Mouse (Mus musculus) olfactory bulb, adult 2 months (tissue): Measurements from ENCODE around the gene Otulinl. TPM values are rescaled to one million over a fixed set of nuclear protein-coding genes. Genes with fewer than 3 reads are reported as not detected.
A peak's percentile ranks its signal among the peaks of the same experiment; 100 is the strongest.

Source experiments
- H3K27ac ChIP-seq: fragments of 200-500 bp; 2 replicates; pipeline ENCODE4 v1.5.1; 2012; ENCODE audit warnings: low read depth, low read length; ENCODE audit not compliant: insufficient read depth
- H3K4me1 ChIP-seq: fragments of 200-500 bp; 2 replicates; pipeline ENCODE4 v1.6.1; 2012; ENCODE audit warnings: low read length; ENCODE audit not compliant: control insufficient read depth, insufficient read depth
- H3K4me3 ChIP-seq: fragments of 200-500 bp; 2 replicates; pipeline ENCODE4 v1.5.1; 2012; ENCODE audit warnings: mild to moderate bottlenecking, low read depth, low read length, moderate library complexity; ENCODE audit not compliant: insufficient read depth
- CTCF ChIP-seq: fragments of 200-500 bp; IDR thresholded peaks from 2 replicates; pipeline ENCODE4 v1.5.1; 2012; ENCODE audit warnings: low read depth, mild to moderate bottlenecking, low read length, moderate library complexity; ENCODE audit not compliant: insufficient read depth
- POLR2A ChIP-seq: fragments of 200-500 bp; IDR thresholded peaks from 2 replicates; pipeline ENCODE4 v1.6.1; 2012; ENCODE audit warnings: mild to moderate bottlenecking, low read depth, low read length, moderate library complexity; ENCODE audit not compliant: insufficient read depth
- WGBS: fragments of 180-500 bp; shearing (Covaris S2); methylation state at CpG from one replicate; pipeline ENCODE4 v1.1.7; 2018; 5-methylcytosine and 5-hydroxymethylcytosine counted together
- polyA plus RNA-seq: library from polyadenylated mRNA; stranded (reverse); fragments of >200 nt; gene quantifications from 2 replicates; pipeline ENCODE4 v1.2.4, GENCODE M21; 2012; ENCODE audit warnings: low replicate concordance; ENCODE audit not compliant: missing spikeins, insufficient read depth, insufficient read length

The Otulinl gene
- polyA plus RNA-seq, 1 experiment: not detected

GRCm38 (mm10) chr15:27662699-27663098 is 18.7 kb downstream of the Otulinl start:
- Histone ChIP-seq H3K4me1 (no peaks in the 10 kb centered on the region), H3K4me3 (no peak overlapping the region), H3K27ac (no peak overlapping the region)
- TF ChIP-seq CTCF: no peak
- no peak for TF ChIP-seq POLR2A
- 26% methylated on average over 1 of the region's 1 CpGs for WGBS

GRCm38 (mm10) chr15:27661696-27662095 is 19.7 kb downstream of the Otulinl start:
- WGBS: 94% methylated on average over 6 of the region's 6 CpGs
- Histone ChIP-seq H3K4me1 (no peaks in the 10 kb centered on the region), H3K4me3 (no peak overlapping the region), H3K27ac (no peak overlapping the region)
- no peak for TF ChIP-seq CTCF
- TF ChIP-seq POLR2A: no peak

GRCm38 (mm10) chr15:27659592-27660244 is 21.7 kb downstream of the Otulinl start:
- no peak overlapping the region for H3K27ac ChIP-seq
- TF ChIP-seq CTCF (peak; percentile 86; the same call in 1 of the 2 replicates), POLR2A (no peak)
- no peaks in the 10 kb centered on the region for H3K4me1 ChIP-seq
- H3K4me3 ChIP-seq: no peak overlapping the region
- WGBS: 35% methylated on average over 17 of the region's 17 CpGs

GRCm38 (mm10) chr15:27659143-27659542 is 22.2 kb downstream of the Otulinl start:
- TF ChIP-seq POLR2A (no peak), CTCF (no peak)
- Histone ChIP-seq H3K4me1 (no peaks in the 10 kb centered on the region), H3K4me3 (no peak overlapping the region), H3K27ac (no peak overlapping the region)
- WGBS: 87% methylated on average over 5 of the region's 5 CpGs

GRCm38 (mm10) chr15:27658356-27658755 is 23.0 kb downstream of the Otulinl start:
- Histone ChIP-seq H3K4me1 (no peaks in the 10 kb centered on the region), H3K27ac (no peak overlapping the region), H3K4me3 (no peak overlapping the region)
- TF ChIP-seq CTCF (no peak), POLR2A (no peak)
- 90% methylated on average over 4 of the region's 4 CpGs for WGBS

GRCm38 (mm10) chr15:27657866-27658265 is 23.5 kb downstream of the Otulinl start:
- Histone ChIP-seq H3K27ac (no peak overlapping the region), H3K4me1 (no peaks in the 10 kb centered on the region), H3K4me3 (no peak overlapping the region)
- TF ChIP-seq POLR2A: no peak
- TF ChIP-seq CTCF: no peak
- WGBS: 97% methylated on average over 10 of the region's 10 CpGs

- 83% methylated on average over 9 of the region's 9 CpGs for WGBS
- H3K27ac ChIP-seq: no peak overlapping the region
- no peak for TF ChIP-seq CTCF
- no peak for TF ChIP-seq POLR2A
These were observed 24.8 kb downstream of the Otulinl start for GRCm38 (mm10) chr15:27656626-27657025.

GRCm38 (mm10) chr15:27655015-27655414 is 26.4 kb downstream of the Otulinl start:
- H3K4me3 ChIP-seq: no peak overlapping the region
- 56% methylated on average over 5 of the region's 5 CpGs for WGBS
- no peak for TF ChIP-seq POLR2A
- no peak for TF ChIP-seq CTCF
- no peaks in the 10 kb centered on the region for H3K4me1 ChIP-seq
- no peak overlapping the region for H3K27ac ChIP-seq

More at GRCm38 (mm10) chr15:27656626-27657025, 24.8 kb downstream of the Otulinl start:
- H3K4me1 ChIP-seq: no peaks in the 10 kb centered on the region
- H3K4me3 ChIP-seq: no peak overlapping the region

- Histone ChIP-seq H3K4me1 (peaks cover 2% of the 10 kb centered on the region; the same call in 1 of the 2 replicates), H3K27ac (no peak overlapping the region), H3K4me3 (no peak overlapping the region)
- TF ChIP-seq POLR2A: no peak
- TF ChIP-seq CTCF: no peak
- 50% methylated on average over 3 of the region's 3 CpGs for WGBS
These were observed 33.7 kb downstream of the Otulinl start for GRCm38 (mm10) chr15:27647686-27648085.
